Mouse (Mus musculus) intestine, postnatal 0 days (tissue): Measurements from ENCODE around the gene Slc7a5. TPM values are rescaled to one million over a fixed set of nuclear protein-coding genes. Genes with fewer than 3 reads are reported as not detected.

Experiments
- ATAC-seq: fragments of 200-750 bp; cut with Nextera tagmentation; 2 replicates; pipeline ENCODE4 v1.8.0; 2017; ENCODE audit warnings: mild to moderate bottlenecking, moderate TSS enrichment, moderate library complexity
- H3K27ac ChIP-seq: fragments of 300-500 bp; sonication (generic); 2 replicates; pipeline ENCODE4 v1.5.1; 2014; ENCODE audit warnings: mild to moderate bottlenecking, low read depth, low read length, moderate library complexity
- H3K27me3 ChIP-seq: fragments of 300-500 bp; sonication (generic); replicated peaks from 2 replicates; pipeline ENCODE4 v1.6.1; 2014; ENCODE audit warnings: low read length, mixed read lengths; ENCODE audit not compliant: control insufficient read depth, insufficient read depth
- H3K36me3 ChIP-seq: fragments of 300-500 bp; sonication (generic); 2 replicates; pipeline ENCODE4 v1.6.1; 2014; ENCODE audit warnings: mild to moderate bottlenecking, moderate library complexity; ENCODE audit not compliant: control insufficient read depth, insufficient read depth
- H3K4me1 ChIP-seq: fragments of 300-500 bp; sonication (generic); replicated peaks from 2 replicates; pipeline ENCODE4 v1.6.1; 2014; ENCODE audit warnings: antibody characterized with exemption, low read length, mixed read lengths; ENCODE audit not compliant: control insufficient read depth, insufficient read depth
- H3K4me2 ChIP-seq: fragments of 300-500 bp; sonication (generic); replicated peaks from 2 replicates; pipeline ENCODE4 v1.6.1; 2014; ENCODE audit warnings: low read depth, mild to moderate bottlenecking, moderate library complexity
- H3K4me3 ChIP-seq: fragments of 300-500 bp; sonication (generic); 2 replicates; pipeline ENCODE4 v1.5.1; 2014; ENCODE audit warnings: low read depth, low read length
- H3K9ac ChIP-seq: fragments of 300-500 bp; sonication (generic); 2 replicates; pipeline ENCODE4 v1.6.1; 2014; ENCODE audit warnings: mild to moderate bottlenecking, low read depth, low read length
- H3K9me3 ChIP-seq: fragments of 300-500 bp; sonication (generic); 2 replicates; pipeline ENCODE4 v1.6.1; 2016; ENCODE audit warnings: mixed run types; ENCODE audit not compliant: control insufficient read depth
- CTCF ChIP-seq: sonication (generic); IDR thresholded peaks from 2 replicates; pipeline ENCODE4 v1.5.1; 2016; ENCODE audit warnings: low read depth, mild to moderate bottlenecking, control low read depth, antibody characterized with exemption, moderate library complexity
- WGBS: fragments of 180-500 bp; shearing (Covaris S2); extraction: QIAGEN DNeasy Blood & Tissue Kit; methylation state at CpG from one replicate; pipeline ENCODE4 v1.1.7; 2014; 5-methylcytosine and 5-hydroxymethylcytosine counted together
- polyA plus RNA-seq: library from polyadenylated mRNA; unstranded; fragments of >200 nt; fragmentation: Nextera tagmentation; extraction: Ambion mirVana; gene quantifications from 2 replicates; pipeline ENCODE4 v1.2.1, GENCODE M21; 2015

Gene Slc7a5
- polyA plus RNA-seq, 1 experiment from 2014 or later = 6.1 TPM

DNA sequence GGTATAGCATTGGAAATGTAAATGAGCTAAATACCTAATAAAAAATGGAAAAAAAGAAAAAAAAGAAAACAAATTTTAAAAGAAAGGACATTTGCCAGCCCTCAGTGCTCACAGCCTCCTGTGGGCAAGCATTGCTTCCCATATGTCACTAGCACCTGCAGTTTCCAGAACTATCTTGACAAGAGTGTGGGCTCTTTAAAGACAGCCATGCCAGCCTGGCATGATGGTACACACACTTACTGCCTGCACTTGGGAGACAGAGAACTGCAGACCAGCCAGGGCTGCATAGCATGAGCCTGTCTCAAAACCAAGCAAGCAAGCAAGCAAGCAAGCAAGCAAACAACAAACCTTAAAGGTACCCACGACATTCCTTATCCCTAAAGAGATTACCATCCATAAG is 2.1 kb downstream of the Slc7a5 start:
- TF ChIP-seq CTCF = no peak
- Histone ChIP-seq H3K27ac (no peak overlapping the region), H3K27me3 (no peaks in the 10 kb centered on the region), H3K4me1 (no peaks in the 10 kb centered on the region; the same call in none of the 2 replicates), H3K36me3 (no peaks in the 10 kb centered on the region), H3K9me3 (no peaks in the 10 kb centered on the region), H3K9ac (no peak overlapping the region), H3K4me3 (peak overlapping the region; percentile 71; the same call in 1 of the 2 replicates), H3K4me2 (peak overlapping the region; percentile 92)
- 47% methylated on average over 1 of the region's 1 CpGs for WGBS
- no peak for ATAC-seq

DNA sequence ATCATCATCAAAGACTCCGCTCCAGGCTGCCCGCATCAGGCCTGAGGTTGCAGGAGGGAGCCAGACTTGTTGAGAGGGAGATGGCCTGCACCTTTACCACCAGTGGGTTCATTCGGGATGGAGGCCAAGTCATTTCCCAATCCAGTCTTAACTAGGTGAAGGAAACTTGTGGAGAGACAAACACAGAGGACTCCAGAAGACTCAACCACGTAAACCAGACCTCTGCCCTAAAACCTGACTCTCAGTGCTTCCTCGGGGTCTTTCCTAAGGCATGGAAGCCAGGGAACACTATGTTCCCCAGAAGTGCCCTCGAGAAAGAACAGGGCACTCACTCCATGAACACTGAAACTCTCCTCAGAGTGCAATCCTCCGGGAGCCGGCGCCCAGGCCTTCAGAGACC is 2.5 kb downstream of the Slc7a5 start:
- 83% methylated on average over 9 of the region's 9 CpGs for WGBS
- no peaks in the 10 kb centered on the region; the same call in none of the 2 replicates for H3K4me1 ChIP-seq
- no peaks in the 10 kb centered on the region for H3K36me3 ChIP-seq
- H3K27ac ChIP-seq = no peak overlapping the region
- no peak for ATAC-seq
- no peaks in the 10 kb centered on the region for H3K9me3 ChIP-seq
- no peak overlapping the region for H3K4me2 ChIP-seq
- H3K9ac ChIP-seq = no peak overlapping the region
- TF ChIP-seq CTCF = no peak
- H3K27me3 ChIP-seq = no peaks in the 10 kb centered on the region
- H3K4me3 ChIP-seq = no peak overlapping the region

DNA sequence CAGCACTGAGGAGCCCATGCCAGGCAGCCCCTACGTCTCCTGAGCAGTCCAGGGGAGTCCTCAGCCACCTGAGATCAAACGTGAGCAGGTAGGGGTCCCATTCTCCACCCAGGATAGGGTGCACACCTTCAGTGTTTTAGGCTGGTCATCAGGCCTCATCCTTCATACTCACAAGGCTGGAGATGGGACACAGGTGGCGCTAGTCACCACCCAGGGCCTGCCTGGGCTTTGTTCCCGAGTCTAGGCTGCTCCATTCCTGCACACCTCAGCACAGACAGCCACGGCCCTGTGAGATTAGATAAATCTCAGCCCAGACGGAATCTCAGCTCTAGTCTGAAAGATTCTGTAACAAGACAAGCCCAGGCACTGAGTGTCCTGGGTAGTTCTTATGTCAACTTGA is 3.5 kb downstream of the Slc7a5 start:
- no peaks in the 10 kb centered on the region for H3K36me3 ChIP-seq

DNA sequence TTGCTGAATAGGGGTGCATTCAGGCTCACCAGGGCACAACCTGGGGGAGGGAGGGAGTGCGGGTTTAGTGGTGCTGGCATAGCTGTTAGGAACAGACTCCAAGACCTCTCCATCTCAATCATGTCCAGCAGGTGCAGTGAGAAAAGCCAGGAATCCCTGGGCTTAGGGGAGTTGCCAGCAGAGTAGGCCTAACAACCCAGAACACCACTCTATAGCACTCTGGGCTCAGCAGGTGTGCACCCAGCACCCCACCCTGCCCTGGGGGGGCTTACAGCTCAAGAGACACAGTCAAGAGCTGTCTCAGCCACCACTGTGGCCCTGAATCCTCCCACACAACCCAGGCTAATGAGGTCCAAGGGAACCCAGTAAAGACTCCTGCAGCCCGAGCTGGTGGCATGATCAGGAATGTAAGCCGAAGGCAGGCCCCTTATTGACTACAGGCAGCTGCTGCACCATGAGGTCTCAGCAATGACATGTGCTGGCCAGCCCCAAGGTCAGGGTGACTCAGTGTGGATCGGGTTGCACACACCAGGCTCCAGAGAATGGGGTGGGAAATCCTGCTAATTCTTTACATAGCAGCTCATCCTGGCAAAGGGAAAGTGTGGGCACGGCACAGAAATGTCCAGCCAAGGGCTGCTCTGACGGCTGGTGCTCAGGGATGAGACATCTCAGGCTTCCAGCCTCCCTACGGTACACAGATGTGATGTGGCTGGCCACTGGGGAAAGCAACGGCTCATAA is 5.8 kb downstream of the Slc7a5 start:
- no peak for ATAC-seq

More for the DNA sequence above, 3.5 kb downstream of the Slc7a5 start:
- H3K4me1 ChIP-seq = peaks cover 2% of the 10 kb centered on the region
- WGBS = 44% methylated on average over 6 of the region's 6 CpGs
- no peak overlapping the region for H3K4me2 ChIP-seq
- no peak overlapping the region for H3K4me3 ChIP-seq
- H3K27ac ChIP-seq = no peak overlapping the region
- H3K9me3 ChIP-seq = no peaks in the 10 kb centered on the region
- ATAC-seq = no peak
- TF ChIP-seq CTCF = peak; percentile 62
- no peak overlapping the region for H3K9ac ChIP-seq
- no peaks in the 10 kb centered on the region for H3K27me3 ChIP-seq

DNA sequence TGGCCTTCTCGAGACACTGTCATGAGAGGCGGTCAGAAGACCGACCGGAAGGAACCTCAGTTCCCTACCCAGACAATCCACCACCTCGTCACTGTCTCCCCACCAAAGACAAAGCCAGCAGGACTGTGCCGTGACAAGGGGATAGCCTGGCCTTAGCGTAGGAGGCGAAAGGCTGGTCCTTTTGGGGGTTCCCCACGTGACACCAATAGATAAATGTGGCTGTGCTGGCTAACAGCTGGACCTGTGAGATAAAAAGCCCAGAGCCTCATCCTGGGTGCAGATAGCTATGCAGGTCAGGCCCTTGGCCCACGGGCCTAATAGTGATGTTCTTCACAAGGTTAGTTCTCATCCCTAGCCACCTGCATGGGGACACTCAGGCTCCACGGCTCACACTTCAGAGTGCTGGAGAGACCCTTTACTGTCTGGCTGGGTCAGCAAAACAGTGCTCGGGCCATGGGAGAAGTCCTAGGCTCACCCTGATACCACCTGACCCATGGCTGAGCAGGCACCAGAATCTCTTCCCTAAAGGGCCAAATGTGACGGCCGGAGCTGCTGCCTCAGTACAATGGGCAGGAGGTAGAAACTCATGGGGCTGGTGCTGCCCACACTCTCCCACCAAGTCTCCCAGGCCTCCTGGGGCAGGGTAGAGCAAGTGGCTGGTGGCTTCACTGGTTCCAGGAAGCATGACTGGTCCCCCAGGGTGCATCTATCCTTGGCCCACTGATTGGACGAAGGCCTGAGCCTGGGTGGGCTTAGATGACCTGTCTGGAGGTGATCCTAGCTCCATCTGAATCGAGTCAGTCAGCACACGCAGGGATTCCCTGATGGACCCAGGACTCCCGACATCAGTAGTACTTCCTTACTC is 8.1 kb downstream of the Slc7a5 start:
- WGBS = 76% methylated on average over 18 of the region's 18 CpGs
- TF ChIP-seq CTCF = no peak
- no peak overlapping the region for H3K4me2 ChIP-seq
- ATAC-seq = no peak
- H3K4me1 ChIP-seq = peaks cover 16% of the 10 kb centered on the region
- no peaks in the 10 kb centered on the region for H3K36me3 ChIP-seq
- H3K27me3 ChIP-seq = no peaks in the 10 kb centered on the region
- H3K9me3 ChIP-seq = no peaks in the 10 kb centered on the region
- H3K4me3 ChIP-seq = no peak overlapping the region
- no peak overlapping the region for H3K9ac ChIP-seq
- peak overlapping the region; percentile 94; the same call in 1 of the 2 replicates for H3K27ac ChIP-seq

More for the DNA sequence above, 5.8 kb downstream of the Slc7a5 start:
- Histone ChIP-seq H3K4me3 (no peak overlapping the region), H3K4me2 (no peak overlapping the region), H3K27me3 (no peaks in the 10 kb centered on the region), H3K4me1 (peaks cover 16% of the 10 kb centered on the region), H3K9me3 (no peaks in the 10 kb centered on the region), H3K9ac (no peak overlapping the region), H3K27ac (no peak overlapping the region; the same call in 1 of the 2 replicates), H3K36me3 (no peaks in the 10 kb centered on the region)
- 46% methylated on average over 8 of the region's 8 CpGs for WGBS
- no peak for TF ChIP-seq CTCF

DNA sequence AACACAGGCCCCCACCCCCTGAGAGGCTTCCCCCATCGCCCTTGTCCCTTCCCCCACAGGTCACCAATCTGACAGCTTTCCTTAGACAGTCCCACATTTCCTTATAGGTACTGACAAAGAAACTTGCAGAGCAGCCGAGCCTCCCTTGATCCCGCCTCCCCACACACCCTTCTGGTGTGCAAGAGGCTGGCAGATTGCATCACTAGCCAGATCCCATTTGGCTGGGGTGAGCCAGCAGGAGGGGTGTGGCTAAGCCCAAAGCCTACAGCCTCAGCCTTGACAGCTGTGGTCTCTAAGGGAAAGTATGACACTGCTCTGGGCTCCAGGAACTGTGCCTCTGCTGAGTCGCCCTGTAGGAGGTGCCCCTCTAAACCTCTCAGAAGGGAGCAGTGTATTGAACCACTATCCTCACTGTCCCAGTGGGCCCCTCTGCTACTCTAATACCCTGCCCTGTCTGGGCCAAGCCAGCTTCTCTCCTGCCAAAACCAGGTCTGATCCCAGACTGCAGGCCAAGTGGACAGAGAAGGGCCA is 9.0 kb downstream of the Slc7a5 start:
- H3K4me2 ChIP-seq = peak overlapping the region; percentile 57
- H3K27me3 ChIP-seq = no peaks in the 10 kb centered on the region
- peaks cover 16% of the 10 kb centered on the region for H3K4me1 ChIP-seq
- H3K9ac ChIP-seq = no peak overlapping the region
- peak overlapping the region; percentile 94 for H3K27ac ChIP-seq
- TF ChIP-seq CTCF = peak; percentile 42
- H3K9me3 ChIP-seq = no peaks in the 10 kb centered on the region
- no peaks in the 10 kb centered on the region for H3K36me3 ChIP-seq
- 0% methylated on average over 4 of the region's 4 CpGs for WGBS
- H3K4me3 ChIP-seq = peak overlapping the region; percentile 14; the same call in 1 of the 2 replicates
- peak; percentile 90 for ATAC-seq
